Mouse (Mus musculus) testis, adult 2 months (tissue): Measurements from ENCODE around the gene Sart3. TPM values are rescaled to one million over a fixed set of nuclear protein-coding genes. Genes with fewer than 3 reads are reported as not detected.

Source experiments
- H3K27ac ChIP-seq: fragments of 200-500 bp; 2 replicates; pipeline ENCODE4 v1.5.1; 2012; ENCODE audit warnings: low read depth, low read length; ENCODE audit not compliant: control insufficient read depth, insufficient read depth
- H3K27me3 ChIP-seq: fragments of 200-500 bp; 2 replicates; pipeline ENCODE4 v1.6.1; 2012; ENCODE audit warnings: mild to moderate bottlenecking, low read length, moderate library complexity; ENCODE audit not compliant: control insufficient read depth, insufficient read depth
- H3K36me3 ChIP-seq: fragments of 200-500 bp; 2 replicates; pipeline ENCODE4 v1.6.1; 2012; ENCODE audit warnings: mild to moderate bottlenecking, low read length; ENCODE audit not compliant: control insufficient read depth, insufficient read depth
- H3K4me1 ChIP-seq: fragments of 200-500 bp; 2 replicates; pipeline ENCODE4 v1.6.1; 2012; ENCODE audit warnings: low read length; ENCODE audit not compliant: control insufficient read depth, insufficient read depth
- H3K4me3 ChIP-seq: fragments of 200-500 bp; 2 replicates; pipeline ENCODE4 v1.5.1; 2012; ENCODE audit warnings: low read depth, mild to moderate bottlenecking, low read length, moderate library complexity, mixed read lengths; ENCODE audit not compliant: control insufficient read depth
- CTCF ChIP-seq: fragments of 200-500 bp; IDR thresholded peaks from 2 replicates; pipeline ENCODE4 v1.5.1; 2012; ENCODE audit warnings: low read depth, mild to moderate bottlenecking, inconsistent platforms, low read length, moderate library complexity; ENCODE audit not compliant: control insufficient read depth, insufficient read depth, insufficient replicate concordance
- POLR2A ChIP-seq: fragments of 200-500 bp; IDR thresholded peaks from 2 replicates; pipeline ENCODE4 v1.6.1; 2012; ENCODE audit warnings: low read depth, mild to moderate bottlenecking, inconsistent platforms, low read length, moderate library complexity; ENCODE audit not compliant: control insufficient read depth
- polyA plus RNA-seq: library from polyadenylated mRNA; depleted of rRNA; stranded (reverse); fragments of >200 nt; gene quantifications from 2 replicates; pipeline ENCODE4 v1.2.3, GENCODE M21; 2012

The Sart3 gene
- polyA plus RNA-seq, 1 experiment = 13.8 TPM

GRCm38 (mm10) chr5:113772905-113773519 lies 702 bp upstream of the Sart3 start:
- Histone ChIP-seq H3K27me3 (no peaks in the 10 kb centered on the region), H3K4me1 (no peaks in the 10 kb centered on the region; the same call in 1 of the 2 replicates), H3K27ac (no peak overlapping the region), H3K36me3 (no peaks in the 10 kb centered on the region; the same call in 1 of the 2 replicates), H3K4me3 (peak overlapping the region; percentile 90)
- TF ChIP-seq POLR2A (no peak), CTCF (no peak)

- Histone ChIP-seq H3K36me3 (no peaks in the 10 kb centered on the region; the same call in 1 of the 2 replicates), H3K27ac (peak overlapping the region; percentile 98), H3K27me3 (no peaks in the 10 kb centered on the region), H3K4me3 (peak overlapping the region; percentile 90), H3K4me1 (no peaks in the 10 kb centered on the region; the same call in 1 of the 2 replicates)
- TF ChIP-seq CTCF (no peak), POLR2A (peak; percentile 70)
Observed at GRCm38 (mm10) chr5:113771213-113772162, 822 bp downstream of the Sart3 start.

- Histone ChIP-seq H3K4me1 (no peaks in the 10 kb centered on the region; the same call in 1 of the 2 replicates), H3K36me3 (no peaks in the 10 kb centered on the region), H3K27me3 (no peaks in the 10 kb centered on the region), H3K4me3 (no peak overlapping the region), H3K27ac (no peak overlapping the region)
- TF ChIP-seq CTCF = no peak
- no peak for TF ChIP-seq POLR2A
Observed at GRCm38 (mm10) chr5:113768806-113769205, 3.5 kb downstream of the Sart3 start.

- Histone ChIP-seq H3K4me3 (no peak overlapping the region), H3K36me3 (no peaks in the 10 kb centered on the region), H3K27me3 (no peaks in the 10 kb centered on the region), H3K27ac (peak overlapping the region; percentile 19; the same call in 1 of the 2 replicates), H3K4me1 (no peaks in the 10 kb centered on the region; the same call in 1 of the 2 replicates)
- no peak for TF ChIP-seq POLR2A
- TF ChIP-seq CTCF = no peak
Observed at GRCm38 (mm10) chr5:113765641-113766526, 6.4 kb downstream of the Sart3 start.

- no peak for TF ChIP-seq CTCF
- H3K4me1 ChIP-seq = no peaks in the 10 kb centered on the region
- H3K4me3 ChIP-seq = no peak overlapping the region
- no peaks in the 10 kb centered on the region for H3K27me3 ChIP-seq
- H3K27ac ChIP-seq = no peak overlapping the region
- no peaks in the 10 kb centered on the region for H3K36me3 ChIP-seq
Observed at GRCm38 (mm10) chr5:113764426-113764825, 7.9 kb downstream of the Sart3 start.

GRCm38 (mm10) chr5:113761585-113761984 lies 10.7 kb downstream of the Sart3 start:
- H3K4me3 ChIP-seq = no peak overlapping the region
- no peaks in the 10 kb centered on the region for H3K27me3 ChIP-seq
- no peak for TF ChIP-seq CTCF
- no peak for TF ChIP-seq POLR2A
- no peaks in the 10 kb centered on the region for H3K4me1 ChIP-seq
- H3K27ac ChIP-seq = no peak overlapping the region
- H3K36me3 ChIP-seq = no peaks in the 10 kb centered on the region

- Histone ChIP-seq H3K27ac (no peak overlapping the region), H3K4me3 (no peak overlapping the region), H3K27me3 (no peaks in the 10 kb centered on the region), H3K36me3 (peaks cover 1% of the 10 kb centered on the region), H3K4me1 (no peaks in the 10 kb centered on the region)
- TF ChIP-seq CTCF (no peak), POLR2A (no peak)
Observed at GRCm38 (mm10) chr5:113755347-113756030, 16.8 kb downstream of the Sart3 start.
